Mouse (Mus musculus) forebrain, embryonic 14.5 days (tissue): Measurements from ENCODE around the gene Lrrc32. TPM values are rescaled to one million over a fixed set of nuclear protein-coding genes. Genes with fewer than 3 reads are reported as not detected.

Experiments used
- ATAC-seq: fragments of 200-750 bp; cut with Nextera tagmentation; 2 replicates; pipeline ENCODE4 v1.8.0; 2017; ENCODE audit warnings: mild to moderate bottlenecking, moderate library complexity
- DNase-seq: peaks from one replicate; pipeline ENCODE4 v3.0.0-alpha.2; 2015; ENCODE audit warnings: low spot score
- H3K27ac ChIP-seq: fragments of 300-500 bp; sonication (generic); 2 replicates; pipeline ENCODE4 v1.5.1; 2014; ENCODE audit warnings: low read depth, mild to moderate bottlenecking, control low read depth, low read length, moderate library complexity
- H3K27me3 ChIP-seq: fragments of 300-500 bp; sonication (generic); replicated peaks from 2 replicates; pipeline ENCODE4 v1.6.1; 2014; ENCODE audit warnings: low read length, control low read depth, mixed read lengths; ENCODE audit not compliant: control insufficient read depth, insufficient read depth
- H3K36me3 ChIP-seq: fragments of 300-500 bp; sonication (generic); 2 replicates; pipeline ENCODE4 v1.6.1; 2014; ENCODE audit warnings: low read length, control low read depth; ENCODE audit not compliant: control insufficient read depth, insufficient read depth
- H3K4me1 ChIP-seq: fragments of 300-500 bp; sonication (generic); 2 replicates; pipeline ENCODE4 v1.6.1; 2014; ENCODE audit warnings: antibody characterized with exemption, low read length, control low read depth; ENCODE audit not compliant: control insufficient read depth, insufficient read depth
- H3K4me2 ChIP-seq: fragments of 300-500 bp; sonication (generic); 2 replicates; pipeline ENCODE4 v1.6.1; 2014; ENCODE audit warnings: mild to moderate bottlenecking, control low read depth, low read length
- H3K4me3 ChIP-seq: fragments of 300-500 bp; sonication (generic); 2 replicates; pipeline ENCODE4 v1.5.1; 2014; ENCODE audit warnings: low read depth, low read length, control low read depth
- H3K9ac ChIP-seq: fragments of 300-500 bp; sonication (generic); 2 replicates; pipeline ENCODE4 v1.6.1; 2014; ENCODE audit warnings: mild to moderate bottlenecking, low read length, control low read depth, moderate library complexity
- H3K9me3 ChIP-seq: fragments of 300-500 bp; sonication (generic); replicated peaks from 2 replicates; pipeline ENCODE4 v1.6.1; 2016; ENCODE audit warnings: low read length, control low read depth, mixed read lengths; ENCODE audit not compliant: control insufficient read depth
- WGBS: fragments of 180-500 bp; shearing (Covaris S2); extraction: QIAGEN DNeasy Blood & Tissue Kit; methylation state at CpG from one replicate; pipeline ENCODE4 v1.1.7; 2014; 5-methylcytosine and 5-hydroxymethylcytosine counted together
- polyA plus RNA-seq: library from polyadenylated mRNA; unstranded; fragments of >200 nt; fragmentation: Nextera tagmentation; extraction: Ambion mirVana; gene quantifications from 2 replicates; pipeline ENCODE4 v1.2.1, GENCODE M21; 2014

Lrrc32 gene
- polyA plus RNA-seq, 1 experiment from 2014 or later = 2.3 TPM

- Histone ChIP-seq H3K36me3 (no peaks in the 10 kb centered on the region), H3K4me2 (no peak overlapping the region), H3K27ac (no peak overlapping the region), H3K9ac (no peak overlapping the region), H3K4me3 (no peak overlapping the region), H3K9me3 (no peaks in the 10 kb centered on the region), H3K27me3 (no peaks in the 10 kb centered on the region), H3K4me1 (peaks cover 12% of the 10 kb centered on the region)
- no peak for ATAC-seq
- DNase-seq = no peak
- 97% methylated on average over 13 of the region's 13 CpGs for WGBS
Observed at GRCm38 (mm10) chr7:98534432-98534855, 45.4 kb downstream of the Lrrc32 start.

GRCm38 (mm10) chr7:98535191-98535590 is 46.1 kb downstream of the Lrrc32 start:
- no peak overlapping the region for H3K9ac ChIP-seq
- H3K9me3 ChIP-seq = no peaks in the 10 kb centered on the region
- H3K4me1 ChIP-seq = peaks cover 12% of the 10 kb centered on the region
- no peak overlapping the region for H3K4me2 ChIP-seq
- WGBS = 87% methylated on average over 6 of the region's 6 CpGs
- H3K27ac ChIP-seq = no peak overlapping the region
- H3K4me3 ChIP-seq = no peak overlapping the region
- H3K36me3 ChIP-seq = no peaks in the 10 kb centered on the region
- ATAC-seq (no peak), DNase-seq (no peak)
- no peaks in the 10 kb centered on the region for H3K27me3 ChIP-seq

GRCm38 (mm10) chr7:98535882-98536281 is 46.8 kb downstream of the Lrrc32 start:
- H3K4me1 ChIP-seq = peaks cover 12% of the 10 kb centered on the region
- no peaks in the 10 kb centered on the region for H3K27me3 ChIP-seq
- no peaks in the 10 kb centered on the region for H3K9me3 ChIP-seq
- H3K36me3 ChIP-seq = no peaks in the 10 kb centered on the region
- DNase-seq = no peak
- no peak overlapping the region for H3K9ac ChIP-seq
- no peak overlapping the region for H3K4me2 ChIP-seq
- no peak overlapping the region for H3K4me3 ChIP-seq
- ATAC-seq = no peak
- 92% methylated on average over 4 of the region's 4 CpGs for WGBS
- no peak overlapping the region for H3K27ac ChIP-seq

GRCm38 (mm10) chr7:98537210-98537966 is 48.3 kb downstream of the Lrrc32 start:
- Histone ChIP-seq H3K9ac (no peak overlapping the region), H3K4me2 (no peak overlapping the region), H3K27ac (no peak overlapping the region), H3K36me3 (no peaks in the 10 kb centered on the region), H3K4me3 (no peak overlapping the region), H3K27me3 (no peaks in the 10 kb centered on the region), H3K4me1 (peaks cover 12% of the 10 kb centered on the region), H3K9me3 (no peaks in the 10 kb centered on the region)
- ATAC-seq = no peak
- peak; percentile 11 for DNase-seq
- 27% methylated on average over 10 of the region's 10 CpGs for WGBS

- Histone ChIP-seq H3K4me2 (no peak overlapping the region), H3K9me3 (no peaks in the 10 kb centered on the region), H3K4me3 (no peak overlapping the region), H3K27ac (no peak overlapping the region), H3K4me1 (peaks cover 12% of the 10 kb centered on the region), H3K9ac (no peak overlapping the region), H3K27me3 (no peaks in the 10 kb centered on the region), H3K36me3 (no peaks in the 10 kb centered on the region)
- DNase-seq = peak; percentile 22
- WGBS = 11% methylated on average over 8 of the region's 8 CpGs
- no peak for ATAC-seq
Observed at GRCm38 (mm10) chr7:98537967-98538573, 49.0 kb downstream of the Lrrc32 start.

- WGBS = 78% methylated on average over 2 of the region's 2 CpGs
Observed at GRCm38 (mm10) chr7:98540879-98541278, 51.8 kb downstream of the Lrrc32 start.

GRCm38 (mm10) chr7:98541564-98541963 is 52.5 kb downstream of the Lrrc32 start:
- no peaks in the 10 kb centered on the region for H3K9me3 ChIP-seq
- DNase-seq (no peak), ATAC-seq (no peak)
- peaks cover 12% of the 10 kb centered on the region for H3K4me1 ChIP-seq
- no peaks in the 10 kb centered on the region for H3K36me3 ChIP-seq
- no peaks in the 10 kb centered on the region for H3K27me3 ChIP-seq
- WGBS = 97% methylated on average over 5 of the region's 5 CpGs
- no peak overlapping the region for H3K4me2 ChIP-seq
- H3K9ac ChIP-seq = no peak overlapping the region
- H3K4me3 ChIP-seq = no peak overlapping the region
- H3K27ac ChIP-seq = no peak overlapping the region

More at GRCm38 (mm10) chr7:98540879-98541278, 51.8 kb downstream of the Lrrc32 start:
- Histone ChIP-seq H3K9me3 (no peaks in the 10 kb centered on the region), H3K4me2 (no peak overlapping the region), H3K4me1 (peaks cover 12% of the 10 kb centered on the region), H3K36me3 (no peaks in the 10 kb centered on the region), H3K27me3 (no peaks in the 10 kb centered on the region), H3K4me3 (no peak overlapping the region), H3K27ac (no peak overlapping the region), H3K9ac (no peak overlapping the region)
- DNase-seq = no peak
- ATAC-seq = no peak

GRCm38 (mm10) chr7:98542267-98542666 is 53.2 kb downstream of the Lrrc32 start:
- no peaks in the 10 kb centered on the region for H3K27me3 ChIP-seq
- H3K4me2 ChIP-seq = no peak overlapping the region
- H3K4me1 ChIP-seq = peaks cover 12% of the 10 kb centered on the region
- no peak overlapping the region for H3K27ac ChIP-seq
- no peaks in the 10 kb centered on the region for H3K36me3 ChIP-seq
- no peak overlapping the region for H3K9ac ChIP-seq
- WGBS = 95% methylated on average over 3 of the region's 3 CpGs
- H3K9me3 ChIP-seq = no peaks in the 10 kb centered on the region
- DNase-seq (no peak), ATAC-seq (no peak)
- H3K4me3 ChIP-seq = no peak overlapping the region

GRCm38 (mm10) chr7:98542731-98543142 is 53.7 kb downstream of the Lrrc32 start:
- no peaks in the 10 kb centered on the region for H3K9me3 ChIP-seq
- no peak overlapping the region for H3K9ac ChIP-seq
- no peak for DNase-seq
- H3K27ac ChIP-seq = no peak overlapping the region
- no peak for ATAC-seq
- WGBS = 83% methylated on average over 6 of the region's 6 CpGs
- H3K4me3 ChIP-seq = no peak overlapping the region
- H3K36me3 ChIP-seq = no peaks in the 10 kb centered on the region
- H3K4me1 ChIP-seq = peaks cover 8% of the 10 kb centered on the region
- no peak overlapping the region for H3K4me2 ChIP-seq
- H3K27me3 ChIP-seq = no peaks in the 10 kb centered on the region
